Mouse (Mus musculus) brain, embryonic 14.5 days (tissue): ENCODE results near the gene Kcnk15.

Experiments
- CTCF ChIP-seq: fragments of 200-500 bp; IDR thresholded peaks from 2 replicates; pipeline ENCODE4 v1.5.1; 2012; ENCODE audit warnings: inconsistent platforms, mild to moderate bottlenecking, moderate library complexity, borderline replicate concordance; ENCODE audit not compliant: insufficient read depth, insufficient read length; ENCODE audit errors: extremely low read depth
- POLR2A ChIP-seq: fragments of 200-500 bp; IDR thresholded peaks from 2 replicates; pipeline ENCODE4 v1.6.1; 2012; ENCODE audit warnings: mild to moderate bottlenecking, inconsistent platforms, borderline replicate concordance; ENCODE audit not compliant: poor library complexity, insufficient read depth, insufficient read length, severe bottlenecking; ENCODE audit errors: extremely low read depth

DNA sequence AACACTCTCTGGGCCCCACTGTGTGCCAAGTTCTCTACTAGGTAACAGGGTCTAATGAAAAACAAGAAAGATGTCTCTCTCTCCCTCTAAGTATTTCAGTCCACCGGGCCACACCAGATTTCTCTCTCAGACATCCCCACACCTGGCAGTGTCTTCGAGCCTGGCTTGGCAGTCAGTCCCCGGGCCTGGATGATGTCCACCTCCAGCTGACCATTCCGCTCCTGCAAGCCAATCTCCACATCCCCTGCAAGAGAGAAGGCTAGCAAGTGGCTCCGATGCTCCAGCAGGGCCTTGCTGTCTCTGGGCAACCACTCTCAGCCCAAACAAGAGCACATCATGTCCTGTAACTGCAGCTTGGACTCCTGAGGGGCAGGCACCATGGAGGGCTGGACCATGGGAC is 11.9 kb downstream of the Kcnk15 start:
- no peak for TF ChIP-seq CTCF
- no peak for TF ChIP-seq POLR2A
